Mouse (Mus musculus): Measurements from ENCODE around the gene March9. TPM values are rescaled to one million over a fixed set of nuclear protein-coding genes. Genes with fewer than 3 reads are reported as not detected.

March9 gene
- 10.7 and 11.8 TPM in 2 replicates for polyA plus RNA-seq (2012; rRNA removed)

GRCm38 (mm10) chr10:127059968-127060916, at the start of gene March9:
Gene March9, minus strand, starts transcription at chr10:127060184.

GRCm38 (mm10) chr10:127075080-127075479, 15.1 kb upstream of the March9 start, which contains the start of gene Agap2:
Gene Agap2, plus strand, starts transcription at chr10:127075284.

GRCm38 (mm10) chr10:127070190-127071121, 10.5 kb upstream of the March9 start, which contains the start of gene Tspan31:
Gene Tspan31, minus strand, starts transcription at chr10:127070264.

GRCm38 (mm10) chr10:127063239-127063872, 3.4 kb upstream of the March9 start, which contains the start of gene Cdk4:
Gene Cdk4, plus strand, starts transcription at chr10:127063534.

GRCm38 (mm10) chr10:127047954-127048353, 12.0 kb downstream of the March9 start, which contains the start of gene Cyp27b1:
Gene Cyp27b1, plus strand, starts transcription at chr10:127048250.

GRCm38 (mm10) chr10:127041274-127041766, 18.7 kb downstream of the March9 start, which contains the start of the genes Mettl1 and Eef1akmt3:
Gene Mettl1, plus strand, starts transcription at chr10:127041414.
Gene Eef1akmt3, minus strand, starts transcription at chr10:127041513.

GRCm38 (mm10) chr10:127030336-127031296, 29.4 kb downstream of the March9 start, which contains the start of gene Tsfm:
Gene Tsfm, minus strand, starts transcription at chr10:127030840.

Other genes starting within 250 kb of the March9 start
- 9.4 and 12.7 TPM in 2 replicates for gene Atp23, start 158.8 kb downstream of the March9 start, polyA plus RNA-seq (2012; rRNA removed)
- gene Ctdsp2, start 81.5 kb downstream of the March9 start, polyA plus RNA-seq (2012; rRNA removed): 78.5 and 118 TPM in 2 replicates
- 0.60 and 0.84 TPM in 2 replicates for gene Avil, start 59.5 kb downstream of the March9 start, polyA plus RNA-seq (2012; rRNA removed)
- gene Tsfm, start 29.3 kb downstream of the March9 start, polyA plus RNA-seq (2012; rRNA removed): 50.4 and 63.2 TPM in 2 replicates
- gene Mettl1, start 18.8 kb downstream of the March9 start, polyA plus RNA-seq (2012; rRNA removed): 34.0 and 37.1 TPM in 2 replicates
- gene Eef1akmt3, start 18.7 kb downstream of the March9 start, polyA plus RNA-seq (2012; rRNA removed): 0.25 and 0.45 TPM in 2 replicates
- 0.24 and 0.43 TPM in 2 replicates for gene Cyp27b1, start 11.9 kb downstream of the March9 start, polyA plus RNA-seq (2012; rRNA removed)
- gene Cdk4, start 3.4 kb upstream of the March9 start, polyA plus RNA-seq (2012; rRNA removed): 1,762 and 2,065 TPM in 2 replicates
- 83.8 and 112 TPM in 2 replicates for gene Tspan31, start 10.1 kb upstream of the March9 start, polyA plus RNA-seq (2012; rRNA removed)
- 11.3 and 13.4 TPM in 2 replicates for gene Agap2, start 15.1 kb upstream of the March9 start, polyA plus RNA-seq (2012; rRNA removed)
- gene Os9, start 60.9 kb upstream of the March9 start, polyA plus RNA-seq (2012; rRNA removed): 53.8 and 114 TPM in 2 replicates
- 8.4 and 8.8 TPM in 2 replicates for gene B4galnt1, start 105.0 kb upstream of the March9 start, polyA plus RNA-seq (2012; rRNA removed)
- gene Slc26a10, start 120.5 kb upstream of the March9 start, polyA plus RNA-seq (2012; rRNA removed): 2.6 and 4.2 TPM in 2 replicates
- gene Arhgef25, start 129.9 kb upstream of the March9 start, polyA plus RNA-seq (2012; rRNA removed): 107 and 115 TPM in 2 replicates
- gene Dtx3, start 135.5 kb upstream of the March9 start, polyA plus RNA-seq (2012; rRNA removed): 237 and 284 TPM in 2 replicates
- 18.0 and 21.0 TPM in 2 replicates for gene Pip4k2c, start 151.4 kb upstream of the March9 start, polyA plus RNA-seq (2012; rRNA removed)
- 36.0 and 44.4 TPM in 2 replicates for gene Kif5a, start 203.2 kb upstream of the March9 start, polyA plus RNA-seq (2012; rRNA removed)
- gene Dctn2, start 206.2 kb upstream of the March9 start, polyA plus RNA-seq (2012; rRNA removed): 190 and 214 TPM in 2 replicates
- 46.5 and 56.0 TPM in 2 replicates for gene Mbd6, start 228.8 kb upstream of the March9 start, polyA plus RNA-seq (2012; rRNA removed)